Mouse (Mus musculus): ENCODE measurements at regions not wholly inside any gene's neighbourhood (a gene's known extent, or its start where the extent isn't known, plus 50 kb on each side); places are given as distances from the start of the nearest gene placed in this dataset.

DNA sequence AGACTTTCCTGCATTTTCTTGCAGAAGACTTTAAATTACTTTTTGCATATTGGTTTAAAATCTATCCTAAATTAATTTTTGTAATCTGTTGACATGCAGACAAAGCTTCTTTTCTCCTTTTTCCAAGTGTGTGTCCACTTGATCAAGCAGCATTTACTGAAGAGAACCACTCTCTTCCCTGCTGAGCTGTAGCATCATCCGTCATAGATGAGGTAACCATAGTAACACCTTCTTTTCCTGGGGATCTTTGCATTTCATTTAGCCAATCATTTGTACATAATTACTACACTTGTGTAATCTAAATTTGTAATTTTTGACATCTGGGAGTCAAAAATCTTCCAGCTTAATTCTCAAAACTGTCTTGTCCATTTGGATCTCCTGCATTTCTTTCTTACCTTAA is 53.2 kb upstream of the Dnajc1 start:
- no peak for DNase-seq

Data from lung, postnatal 4 days (tissue).